Mouse (Mus musculus) spleen, postnatal 4 days (tissue): ENCODE data around the gene Mthfsl.
"Not testable (repeated sequence)": the region's sequence is repeated elsewhere in the genome, so short reads cannot be mapped to it uniquely, and the experiment has no call there.

ENCODE experiments used
- DNase-seq, 2 experiments: peaks; one replicate each; pipeline ENCODE4 v3.0.0; 2022; ENCODE audit warnings: low spot score in 2 of 2

Mthfsl gene

GRCm38 (mm10) chr9:88691307-88691706 lies 28.8 kb downstream of the Mthfsl start:
- DNase-seq, result not testable (repeated sequence)

GRCm38 (mm10) chr9:88689451-88689850 lies 30.6 kb downstream of the Mthfsl start:
- DNase-seq, result not testable (repeated sequence)

GRCm38 (mm10) chr9:88686719-88687118 lies 33.4 kb downstream of the Mthfsl start:
- DNase-seq, result not testable (repeated sequence)

GRCm38 (mm10) chr9:88658341-88658740 lies 61.8 kb downstream of the Mthfsl start:
- not testable (repeated sequence) for DNase-seq

- peak in 1 of 2 experiments; percentile 60 for DNase-seq
Observed at GRCm38 (mm10) chr9:88650742-88651141, 69.4 kb downstream of the Mthfsl start.
